Mouse (Mus musculus): Measurements from ENCODE around the gene Utp20. TPM values are rescaled to one million over a fixed set of nuclear protein-coding genes. Genes with fewer than 3 reads are reported as not detected.

The Utp20 gene
- 8.5 and 11.7 TPM in 2 replicates for polyA plus RNA-seq (2014; fragmentation: Nextera tagmentation; extraction: Ambion mirVana)

DNA sequence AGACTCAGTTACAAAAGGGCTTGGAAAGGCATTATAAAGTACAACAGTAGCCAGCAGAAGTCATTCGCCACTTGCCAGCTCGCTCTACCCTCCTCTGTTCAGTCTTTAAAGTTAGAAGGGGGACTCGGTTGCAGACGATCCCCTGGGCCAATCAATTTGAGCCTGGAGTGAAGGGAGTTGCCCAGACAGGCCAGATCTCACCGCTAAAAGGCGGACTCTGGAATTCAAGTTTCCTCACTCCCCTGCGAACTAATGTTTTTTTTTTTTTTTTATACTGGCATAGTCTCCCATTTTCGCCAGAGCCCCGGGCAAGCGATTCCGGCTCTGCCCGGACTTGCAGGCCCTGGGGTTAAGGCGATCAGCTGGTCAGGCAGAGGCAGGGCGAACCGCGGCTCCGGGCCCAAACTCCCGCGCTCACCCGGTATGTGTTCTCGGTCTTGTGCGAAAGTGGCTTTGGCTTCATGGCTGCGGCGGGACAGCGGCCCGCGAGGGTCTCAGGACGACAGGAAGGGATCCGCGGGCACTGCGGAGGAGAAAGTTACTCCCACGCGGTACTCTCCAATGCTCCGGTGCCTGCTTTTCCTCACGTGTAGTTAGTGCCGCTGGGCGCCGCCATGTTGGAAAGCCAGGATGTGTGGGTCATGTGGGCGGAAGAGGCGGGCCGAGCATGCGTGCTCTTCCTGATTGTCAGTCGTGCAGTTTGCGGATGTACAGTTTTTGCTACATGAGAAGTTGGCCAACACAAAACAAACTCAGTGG, at the start of gene Utp20:
Utp20 (minus strand) TSS at position 617 of the 759 bp plus-strand sequence.
- WGBS = under 1% methylated on average over 44 of the region's 44 CpGs

DNA sequence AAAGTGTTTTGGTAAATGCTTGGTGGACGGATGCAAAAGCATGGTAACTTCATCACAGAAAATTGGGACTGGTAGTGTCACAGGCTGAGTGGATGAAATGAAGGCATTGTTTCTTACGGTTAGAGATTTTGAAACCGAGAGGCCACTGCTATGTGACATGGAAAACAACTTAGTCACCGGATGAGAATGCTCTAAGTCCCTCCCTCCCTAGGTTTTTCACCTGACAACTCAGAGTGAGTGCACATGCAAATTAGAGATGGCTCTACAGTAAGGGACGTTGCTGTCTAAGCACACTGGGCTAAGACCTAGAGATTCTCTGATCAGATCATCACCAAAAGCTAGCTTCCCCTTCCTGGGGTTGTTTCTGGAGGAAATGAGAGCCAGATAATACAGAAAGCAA, 48.3 kb upstream of the Utp20 start:
- Histone ChIP-seq H3K4me3 (replicated peaks; ENCODE audit: low read length) (no peak overlapping the region), H3K27ac (no peak overlapping the region), H3K4me2 (replicated peaks) (no peak overlapping the region), H3K4me1 (replicated peaks; ENCODE audit: control insufficient read depth, insufficient read depth, low read length) (no peaks in the 10 kb centered on the region), H3K27me3 (ENCODE audit: control insufficient read depth, insufficient read depth, low read length) (no peaks in the 10 kb centered on the region), H3K9ac (no peak overlapping the region), H3K36me3 (replicated peaks; ENCODE audit: control insufficient read depth, insufficient read depth) (no peaks in the 10 kb centered on the region), H3K9me3 (ENCODE audit: control insufficient read depth, low read length) (no peaks in the 10 kb centered on the region)
- DNase-seq (ENCODE audit: low spot score) = no peak
- no peak for ATAC-seq (ENCODE audit: low FRiP score)
- 76% methylated on average over 5 of the region's 5 CpGs for WGBS

More for the DNA sequence above, at the start of gene Utp20:
- DNase-seq (ENCODE audit: low spot score) = peak; percentile 87
- H3K9me3 ChIP-seq (ENCODE audit: control insufficient read depth, low read length) = no peaks in the 10 kb centered on the region
- peaks cover 28% of the 10 kb centered on the region for H3K36me3 ChIP-seq (replicated peaks; ENCODE audit: control insufficient read depth, insufficient read depth)
- H3K4me1 ChIP-seq (replicated peaks; ENCODE audit: control insufficient read depth, insufficient read depth, low read length) = peaks cover 13% of the 10 kb centered on the region
- H3K27ac ChIP-seq = 0 out of 2 replicates have a peak within 1 kb of the TSS, but pooled peaks have one; percentile 16
- H3K27me3 ChIP-seq (ENCODE audit: control insufficient read depth, insufficient read depth, low read length) = no peaks in the 10 kb centered on the region
- peak within 1 kb of the TSS; percentile 79 for H3K4me2 ChIP-seq (replicated peaks)
- peak; percentile 100 for ATAC-seq (ENCODE audit: low FRiP score)
- peak within 1 kb of the TSS; percentile 49 for H3K9ac ChIP-seq
- peak within 1 kb of the TSS; percentile 57 for H3K4me3 ChIP-seq (replicated peaks; ENCODE audit: low read length)

DNA sequence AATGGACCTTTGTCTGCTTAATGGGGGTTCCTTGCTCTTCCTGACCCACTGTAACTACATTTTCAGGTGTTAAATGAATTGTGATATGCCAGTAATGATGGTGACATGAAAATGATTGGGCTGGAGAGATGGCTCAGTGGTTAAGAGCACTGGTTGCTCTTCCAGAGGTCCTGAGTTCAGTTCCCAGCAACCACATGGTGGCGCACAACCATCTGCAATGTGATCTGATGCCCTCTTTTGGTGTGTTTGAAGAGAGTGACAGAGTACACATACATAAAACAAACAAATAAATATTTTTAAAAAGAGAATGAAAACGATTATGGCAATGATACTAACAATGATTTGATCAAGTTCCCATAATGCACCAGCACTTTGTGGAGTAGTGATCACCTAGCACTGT, 39.4 kb upstream of the Utp20 start:
- H3K9me3 ChIP-seq (ENCODE audit: control insufficient read depth, low read length) = no peaks in the 10 kb centered on the region
- H3K9ac ChIP-seq = no peak overlapping the region
- H3K36me3 ChIP-seq (replicated peaks; ENCODE audit: control insufficient read depth, insufficient read depth) = no peaks in the 10 kb centered on the region
- no peaks in the 10 kb centered on the region for H3K4me1 ChIP-seq (replicated peaks; ENCODE audit: control insufficient read depth, insufficient read depth, low read length)
- no peak for DNase-seq (ENCODE audit: low spot score)
- no peak overlapping the region for H3K27ac ChIP-seq
- H3K4me3 ChIP-seq (replicated peaks; ENCODE audit: low read length) = no peak overlapping the region
- no peaks in the 10 kb centered on the region for H3K27me3 ChIP-seq (ENCODE audit: control insufficient read depth, insufficient read depth, low read length)
- no peak overlapping the region for H3K4me2 ChIP-seq (replicated peaks)
- ATAC-seq (ENCODE audit: low FRiP score) = no peak
- 75% methylated on average over 2 of the region's 2 CpGs for WGBS

DNA sequence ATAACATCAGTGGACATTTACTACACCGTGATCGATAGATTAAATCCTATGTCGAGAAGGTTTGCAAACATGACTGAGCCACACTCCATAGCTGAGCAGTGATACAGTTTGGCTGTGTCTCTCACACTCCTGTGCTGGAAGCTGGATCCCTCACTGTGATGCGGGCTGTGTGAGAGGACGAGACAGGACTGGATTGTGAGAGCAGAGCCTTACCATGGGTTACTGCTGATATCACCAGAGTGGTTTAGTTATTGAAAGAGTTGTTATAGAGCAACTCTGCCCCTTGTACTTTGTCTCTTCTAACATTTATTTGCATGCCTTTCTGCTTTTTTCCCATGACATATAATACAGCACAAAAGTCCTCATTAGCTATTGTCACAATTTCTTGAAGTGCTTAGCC, 35.7 kb upstream of the Utp20 start:
- Histone ChIP-seq H3K4me2 (replicated peaks) (no peak overlapping the region), H3K4me1 (replicated peaks; ENCODE audit: control insufficient read depth, insufficient read depth, low read length) (no peaks in the 10 kb centered on the region), H3K9ac (no peak overlapping the region), H3K27ac (no peak overlapping the region), H3K4me3 (replicated peaks; ENCODE audit: low read length) (no peak overlapping the region), H3K9me3 (ENCODE audit: control insufficient read depth, low read length) (no peaks in the 10 kb centered on the region), H3K27me3 (ENCODE audit: control insufficient read depth, insufficient read depth, low read length) (no peaks in the 10 kb centered on the region), H3K36me3 (replicated peaks; ENCODE audit: control insufficient read depth, insufficient read depth) (no peaks in the 10 kb centered on the region)
- ATAC-seq (ENCODE audit: low FRiP score) (no peak), DNase-seq (ENCODE audit: low spot score) (no peak)
- WGBS = 92% methylated on average over 5 of the region's 5 CpGs

DNA sequence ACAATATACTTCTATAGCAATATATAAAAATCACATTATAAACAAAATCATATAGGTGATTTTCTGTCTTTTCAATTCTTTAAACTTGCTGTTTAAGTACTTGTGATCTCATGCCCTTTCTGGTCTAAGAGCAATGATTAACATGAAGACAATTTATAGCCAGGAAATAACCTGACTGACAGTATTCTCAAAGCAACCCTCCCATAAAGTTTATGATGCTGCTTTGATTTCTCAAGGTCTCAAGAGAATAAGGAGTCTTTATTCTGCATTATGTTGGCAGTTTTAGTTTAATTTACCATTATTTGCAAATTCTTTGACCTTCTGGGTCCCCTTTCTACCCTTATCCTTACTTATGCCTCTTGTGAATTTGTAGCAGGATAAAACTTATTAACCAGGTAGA, 34.8 kb upstream of the Utp20 start:
- no peak for ATAC-seq (ENCODE audit: low FRiP score)
- DNase-seq (ENCODE audit: low spot score) = no peak

DNA sequence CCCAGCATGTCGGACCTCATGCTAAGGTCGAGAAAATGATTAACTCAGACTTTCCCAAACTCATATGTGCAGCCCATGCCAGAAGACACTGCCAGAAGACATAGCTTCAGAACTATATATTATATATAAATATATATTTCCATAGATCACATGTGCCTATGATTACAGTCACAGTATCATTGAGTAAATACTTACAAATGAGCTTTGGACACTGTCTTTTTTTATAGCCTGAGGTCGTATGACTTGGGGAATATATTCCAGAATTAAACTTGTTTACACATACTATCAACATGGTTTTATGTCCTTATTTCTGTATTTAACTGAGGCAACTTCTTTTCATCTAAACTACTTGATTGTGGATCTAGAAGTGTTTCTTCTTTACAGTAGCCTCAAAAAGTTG, 34.3 kb upstream of the Utp20 start:
- ATAC-seq (ENCODE audit: low FRiP score) (no peak), DNase-seq (ENCODE audit: low spot score) (no peak)
- Histone ChIP-seq H3K9me3 (ENCODE audit: control insufficient read depth, low read length) (no peaks in the 10 kb centered on the region), H3K27ac (no peak overlapping the region), H3K36me3 (replicated peaks; ENCODE audit: control insufficient read depth, insufficient read depth) (no peaks in the 10 kb centered on the region), H3K4me2 (replicated peaks) (no peak overlapping the region), H3K27me3 (ENCODE audit: control insufficient read depth, insufficient read depth, low read length) (no peaks in the 10 kb centered on the region), H3K4me1 (replicated peaks; ENCODE audit: control insufficient read depth, insufficient read depth, low read length) (no peaks in the 10 kb centered on the region), H3K9ac (no peak overlapping the region), H3K4me3 (replicated peaks; ENCODE audit: low read length) (no peak overlapping the region)
- WGBS = 75% methylated on average over 3 of the region's 3 CpGs

More for the DNA sequence above, 34.8 kb upstream of the Utp20 start:
- Histone ChIP-seq H3K9ac (no peak overlapping the region), H3K27ac (no peak overlapping the region), H3K4me3 (replicated peaks; ENCODE audit: low read length) (no peak overlapping the region), H3K36me3 (replicated peaks; ENCODE audit: control insufficient read depth, insufficient read depth) (no peaks in the 10 kb centered on the region), H3K4me2 (replicated peaks) (no peak overlapping the region), H3K27me3 (ENCODE audit: control insufficient read depth, insufficient read depth, low read length) (no peaks in the 10 kb centered on the region), H3K9me3 (ENCODE audit: control insufficient read depth, low read length) (no peaks in the 10 kb centered on the region), H3K4me1 (replicated peaks; ENCODE audit: control insufficient read depth, insufficient read depth, low read length) (no peaks in the 10 kb centered on the region)

DNA sequence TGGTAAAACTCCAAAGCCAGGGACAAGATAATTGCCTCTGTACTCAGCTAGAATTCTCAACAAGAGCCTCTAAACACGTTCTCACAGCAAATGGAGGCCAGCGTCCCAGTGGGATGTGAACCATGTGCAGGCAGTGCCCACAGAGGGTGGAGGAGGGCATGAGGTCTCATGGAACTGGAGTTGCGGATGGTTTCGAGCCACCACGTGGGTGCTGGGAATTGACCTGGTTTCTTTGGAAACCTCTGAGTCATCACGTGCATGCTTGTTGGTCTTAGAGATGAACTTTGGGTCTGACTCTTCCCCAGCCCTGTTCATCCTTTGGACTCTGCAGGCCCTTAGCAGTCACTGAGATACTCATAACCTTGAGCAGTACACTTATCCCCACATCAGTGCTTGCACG, 26.7 kb upstream of the Utp20 start:
- Histone ChIP-seq H3K36me3 (replicated peaks; ENCODE audit: control insufficient read depth, insufficient read depth) (no peaks in the 10 kb centered on the region), H3K9me3 (ENCODE audit: control insufficient read depth, low read length) (no peaks in the 10 kb centered on the region), H3K27me3 (ENCODE audit: control insufficient read depth, insufficient read depth, low read length) (no peaks in the 10 kb centered on the region), H3K27ac (no peak overlapping the region), H3K4me1 (replicated peaks; ENCODE audit: control insufficient read depth, insufficient read depth, low read length) (no peaks in the 10 kb centered on the region), H3K9ac (no peak overlapping the region), H3K4me2 (replicated peaks) (no peak overlapping the region), H3K4me3 (replicated peaks; ENCODE audit: low read length) (no peak overlapping the region)
- DNase-seq (ENCODE audit: low spot score) = no peak
- WGBS = 87% methylated on average over 7 of the region's 7 CpGs
- ATAC-seq (ENCODE audit: low FRiP score) = no peak

DNA sequence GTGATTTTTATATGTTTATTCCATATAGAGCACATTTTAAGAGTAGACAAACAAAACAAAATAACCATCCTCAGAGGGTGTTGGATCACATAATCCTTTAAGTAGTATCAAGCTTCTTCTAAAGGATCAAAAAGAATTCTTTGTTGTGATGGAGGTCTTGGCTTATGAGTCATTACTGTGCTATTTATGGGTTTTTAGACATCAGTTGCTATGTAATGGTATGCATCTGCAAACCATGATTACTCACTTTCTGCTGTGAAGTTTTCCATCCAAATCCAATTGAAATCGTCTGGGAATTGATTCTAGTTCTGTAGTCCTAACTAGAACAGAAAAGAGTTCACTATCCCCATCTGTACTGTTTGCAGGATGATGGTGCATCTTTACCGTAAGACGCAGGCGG, 23.4 kb upstream of the Utp20 start:
- DNase-seq (ENCODE audit: low spot score) (no peak), ATAC-seq (ENCODE audit: low FRiP score) (no peak)

DNA sequence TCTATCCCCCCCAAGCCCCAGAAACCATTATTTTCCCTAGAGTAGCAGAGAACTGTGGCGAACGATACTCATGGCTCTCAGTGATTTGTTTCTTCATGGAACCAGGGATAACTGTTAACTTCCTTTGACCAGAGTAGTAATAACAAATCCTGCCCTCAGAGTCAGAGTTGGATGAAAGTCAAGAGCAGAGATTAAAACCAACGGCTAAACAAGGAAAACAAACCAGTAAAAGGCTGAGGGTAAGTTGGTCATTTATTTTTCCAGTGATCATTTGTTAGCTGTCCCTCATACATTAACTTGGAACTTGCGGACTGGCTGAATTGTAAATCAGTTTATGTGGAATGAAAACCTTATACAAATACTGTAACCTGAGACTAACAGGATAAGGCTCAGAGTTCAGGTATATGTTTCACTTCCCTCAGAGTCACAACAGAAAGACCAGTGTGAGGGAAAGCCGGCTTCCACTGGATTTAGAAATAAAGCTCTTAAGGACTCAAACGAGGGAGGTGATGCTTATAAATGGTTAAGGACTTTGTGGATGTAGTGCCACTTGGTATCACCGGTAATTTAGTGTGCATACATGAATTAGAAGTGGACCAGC, 22.4 kb upstream of the Utp20 start:
- no peaks in the 10 kb centered on the region for H3K9me3 ChIP-seq (ENCODE audit: control insufficient read depth, low read length)
- no peak for DNase-seq (ENCODE audit: low spot score)
- H3K4me1 ChIP-seq (replicated peaks; ENCODE audit: control insufficient read depth, insufficient read depth, low read length) = no peaks in the 10 kb centered on the region
- ATAC-seq (ENCODE audit: low FRiP score) = no peak
- no peak overlapping the region for H3K27ac ChIP-seq
- no peak overlapping the region for H3K4me3 ChIP-seq (replicated peaks; ENCODE audit: low read length)
- H3K4me2 ChIP-seq (replicated peaks) = no peak overlapping the region
- no peak overlapping the region for H3K9ac ChIP-seq
- WGBS = 90% methylated on average over 7 of the region's 7 CpGs
- H3K36me3 ChIP-seq (replicated peaks; ENCODE audit: control insufficient read depth, insufficient read depth) = no peaks in the 10 kb centered on the region
- no peaks in the 10 kb centered on the region for H3K27me3 ChIP-seq (ENCODE audit: control insufficient read depth, insufficient read depth, low read length)

More for the DNA sequence above, 23.4 kb upstream of the Utp20 start:
- WGBS = 94% methylated on average over 4 of the region's 4 CpGs
- H3K4me1 ChIP-seq (replicated peaks; ENCODE audit: control insufficient read depth, insufficient read depth, low read length) = no peaks in the 10 kb centered on the region
- H3K4me2 ChIP-seq (replicated peaks) = no peak overlapping the region
- no peaks in the 10 kb centered on the region for H3K36me3 ChIP-seq (replicated peaks; ENCODE audit: control insufficient read depth, insufficient read depth)
- no peak overlapping the region for H3K9ac ChIP-seq
- H3K4me3 ChIP-seq (replicated peaks; ENCODE audit: low read length) = no peak overlapping the region
- no peak overlapping the region for H3K27ac ChIP-seq
- H3K27me3 ChIP-seq (ENCODE audit: control insufficient read depth, insufficient read depth, low read length) = no peaks in the 10 kb centered on the region
- no peaks in the 10 kb centered on the region for H3K9me3 ChIP-seq (ENCODE audit: control insufficient read depth, low read length)
